Mouse (Mus musculus): ENCODE data around the gene Olfm1.

Gene Olfm1

GRCm38 (mm10) chr2:28204677-28205466 lies 12.1 kb downstream of the Olfm1 start:
- DNase-seq: no peak

GRCm38 (mm10) chr2:28205467-28205805 lies 12.6 kb downstream of the Olfm1 start:
- peak; percentile 91 for DNase-seq

- peak; percentile 68 for DNase-seq
Measured at GRCm38 (mm10) chr2:28205870-28206421, 13.2 kb downstream of the Olfm1 start.

GRCm38 (mm10) chr2:28206472-28206871 lies 13.7 kb downstream of the Olfm1 start:
- DNase-seq: peak; percentile 52

- no peak for DNase-seq
Measured at GRCm38 (mm10) chr2:28207200-28207750, 14.5 kb downstream of the Olfm1 start.

GRCm38 (mm10) chr2:28208130-28208745 lies 15.4 kb downstream of the Olfm1 start:
- no peak for DNase-seq

- DNase-seq: no peak
Measured at GRCm38 (mm10) chr2:28209211-28209610, 16.4 kb downstream of the Olfm1 start.

- DNase-seq: no peak
Measured at GRCm38 (mm10) chr2:28209653-28210052, 16.9 kb downstream of the Olfm1 start.

- no peak for DNase-seq
Measured at GRCm38 (mm10) chr2:28210273-28210672, 17.5 kb downstream of the Olfm1 start.

GRCm38 (mm10) chr2:28211531-28212281 lies 18.9 kb downstream of the Olfm1 start:
- DNase-seq: no peak

GRCm38 (mm10) chr2:28212911-28213310 lies 20.1 kb downstream of the Olfm1 start:
- no peak for DNase-seq

GRCm38 (mm10) chr2:28216211-28216775 lies 23.5 kb downstream of the Olfm1 start:
- no peak for DNase-seq

GRCm38 (mm10) chr2:28217783-28218182 lies 25.0 kb downstream of the Olfm1 start:
- DNase-seq: no peak

- no peak for DNase-seq
Measured at GRCm38 (mm10) chr2:28218651-28219356, 26.0 kb downstream of the Olfm1 start.

- no peak for DNase-seq
Measured at GRCm38 (mm10) chr2:28219625-28220024, 26.8 kb downstream of the Olfm1 start.

- DNase-seq: no peak
Measured at GRCm38 (mm10) chr2:28221803-28222202, 29.0 kb downstream of the Olfm1 start.

- DNase-seq: no peak
Measured at GRCm38 (mm10) chr2:28224819-28225218, 32.0 kb downstream of the Olfm1 start.

GRCm38 (mm10) chr2:28225906-28226305 lies 33.1 kb downstream of the Olfm1 start:
- DNase-seq: no peak

- no peak for DNase-seq
Measured at GRCm38 (mm10) chr2:28226971-28227370, 34.2 kb downstream of the Olfm1 start.

- DNase-seq: no peak
Measured at GRCm38 (mm10) chr2:28227589-28228191, 34.9 kb downstream of the Olfm1 start.

- no peak for DNase-seq
Measured at GRCm38 (mm10) chr2:28228364-28228763, 35.6 kb downstream of the Olfm1 start.

GRCm38 (mm10) chr2:28235129-28235528 lies 42.3 kb downstream of the Olfm1 start:
- DNase-seq: no peak
